Mouse (Mus musculus) forebrain, embryonic 15.5 days (tissue): ENCODE measurements around the gene Cpeb4. TPM values are rescaled to one million over a fixed set of nuclear protein-coding genes. Genes with fewer than 3 reads are reported as not detected.
"Not testable (repeated sequence)": the region's sequence is repeated elsewhere in the genome, so short reads cannot be mapped to it uniquely, and the experiment has no call there.

Experiments
- ATAC-seq: fragments of 200-750 bp; cut with Nextera tagmentation; replicated peaks from 2 replicates; pipeline ENCODE4 v1.8.0; 2017; ENCODE audit warnings: mild to moderate bottlenecking, moderate TSS enrichment, moderate library complexity
- H3K27ac ChIP-seq: fragments of 300-500 bp; sonication (generic); replicated peaks from 2 replicates; pipeline ENCODE4 v1.5.1; 2015; ENCODE audit warnings: mild to moderate bottlenecking, inconsistent platforms
- H3K27me3 ChIP-seq: fragments of 300-500 bp; sonication (generic); 2 replicates; pipeline ENCODE4 v1.6.1; 2015; ENCODE audit warnings: inconsistent platforms
- H3K36me3 ChIP-seq: fragments of 300-500 bp; sonication (generic); 2 replicates; pipeline ENCODE4 v1.6.1; 2015; ENCODE audit warnings: mild to moderate bottlenecking, inconsistent platforms
- H3K4me1 ChIP-seq: fragments of 300-500 bp; sonication (generic); 2 replicates; pipeline ENCODE4 v1.6.1; 2015; ENCODE audit warnings: inconsistent platforms
- H3K4me2 ChIP-seq: fragments of 300-500 bp; sonication (generic); replicated peaks from 2 replicates; pipeline ENCODE4 v1.6.1; 2015; ENCODE audit warnings: mild to moderate bottlenecking, inconsistent platforms
- H3K4me3 ChIP-seq: fragments of 300-500 bp; sonication (generic); 2 replicates; pipeline ENCODE4 v1.5.1; 2015; ENCODE audit warnings: mild to moderate bottlenecking, inconsistent platforms
- H3K9ac ChIP-seq: fragments of 300-500 bp; sonication (generic); replicated peaks from 2 replicates; pipeline ENCODE4 v1.6.1; 2015; ENCODE audit warnings: mild to moderate bottlenecking, inconsistent platforms
- H3K9me3 ChIP-seq: fragments of 300-500 bp; sonication (generic); 2 replicates; pipeline ENCODE4 v1.6.1; 2016; ENCODE audit warnings: inconsistent platforms
- WGBS: fragments of 180-500 bp; shearing (Covaris S2); methylation state at CpG from one replicate; pipeline ENCODE4 v1.1.7; 2015; ENCODE audit warnings: mixed read lengths; 5-methylcytosine and 5-hydroxymethylcytosine counted together
- polyA plus RNA-seq: library from polyadenylated mRNA; unstranded; fragments of >200 nt; fragmentation: Nextera tagmentation; extraction: Ambion mirVana; gene quantifications from 2 replicates; pipeline ENCODE4 v1.2.1, GENCODE M21; 2015

The Cpeb4 gene
- polyA plus RNA-seq, 1 experiment from 2014 or later, result 16.4 TPM

DNA sequence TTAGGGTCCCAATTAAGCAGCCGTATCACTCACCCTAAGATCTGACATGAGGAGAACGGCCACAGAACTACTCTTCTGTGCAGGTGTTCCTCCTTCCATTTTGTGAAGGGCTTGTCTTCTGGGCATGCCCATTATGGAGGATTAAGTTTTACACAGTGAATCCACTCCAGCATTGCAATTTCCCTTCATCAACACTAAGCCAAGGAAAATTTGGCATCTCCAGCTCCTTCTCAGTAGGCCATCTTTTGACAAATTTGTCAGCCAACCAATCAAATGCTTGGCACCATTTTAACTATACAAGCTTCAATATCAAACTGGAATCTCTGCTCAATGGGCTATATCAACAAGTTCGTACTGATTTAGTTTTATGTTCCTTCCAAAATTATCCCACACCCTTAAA lies 34.8 kb upstream of the Cpeb4 start:
- H3K9me3 ChIP-seq, result no peaks in the 10 kb centered on the region
- 59% methylated on average over 3 of the region's 3 CpGs for WGBS
- H3K27ac ChIP-seq, result no peak overlapping the region
- no peak overlapping the region for H3K9ac ChIP-seq
- H3K27me3 ChIP-seq, result no peaks in the 10 kb centered on the region
- ATAC-seq, result no peak
- no peak overlapping the region for H3K4me2 ChIP-seq
- H3K4me3 ChIP-seq, result no peak overlapping the region
- H3K36me3 ChIP-seq, result no peaks in the 10 kb centered on the region
- H3K4me1 ChIP-seq, result peaks cover 24% of the 10 kb centered on the region

- H3K4me1 ChIP-seq, result peaks cover 24% of the 10 kb centered on the region
- ATAC-seq, result no peak
- H3K9me3 ChIP-seq, result no peaks in the 10 kb centered on the region
- no peak overlapping the region for H3K9ac ChIP-seq
- WGBS, result 92% methylated on average over 4 of the region's 4 CpGs
- H3K27me3 ChIP-seq, result no peaks in the 10 kb centered on the region
- H3K4me3 ChIP-seq, result no peak overlapping the region
- H3K4me2 ChIP-seq, result no peak overlapping the region
- H3K36me3 ChIP-seq, result no peaks in the 10 kb centered on the region
- H3K27ac ChIP-seq, result no peak overlapping the region
Observed at GRCm38 (mm10) chr11:31837753-31838152, 34.3 kb upstream of the Cpeb4 start.

DNA sequence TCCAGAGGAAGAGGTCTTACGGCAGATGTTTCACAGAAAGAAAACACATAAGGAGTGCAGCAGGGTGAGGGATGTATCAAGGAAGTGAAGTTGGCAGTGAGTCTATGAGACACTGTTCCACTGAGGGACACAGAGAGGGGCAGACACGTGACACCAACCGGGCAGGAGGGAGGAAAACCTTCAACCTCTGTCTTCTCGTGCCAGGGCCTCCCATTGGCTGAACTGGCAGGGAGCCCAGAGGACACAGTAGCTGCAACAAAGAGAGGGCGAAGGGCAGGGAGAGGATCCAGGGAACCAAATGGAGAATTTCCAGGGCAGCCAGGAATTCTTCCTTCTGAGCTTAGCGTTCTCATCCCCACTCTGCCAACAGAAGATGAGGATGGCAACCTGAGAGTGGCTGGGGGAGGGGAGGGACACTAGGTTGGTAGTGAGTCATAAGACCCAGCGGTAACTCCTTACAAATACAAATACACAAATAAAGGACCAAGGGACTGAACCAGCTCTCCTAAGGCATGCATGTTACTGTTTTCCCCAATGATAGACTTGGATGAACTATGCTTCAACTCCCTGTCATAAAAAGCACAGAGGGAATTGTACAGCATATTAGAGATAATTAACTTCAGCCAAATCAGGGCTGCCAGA lies 33.4 kb upstream of the Cpeb4 start:
- 38% methylated on average over 7 of the region's 7 CpGs for WGBS
- Histone ChIP-seq H3K4me2 (no peak overlapping the region), H3K4me1 (peaks cover 24% of the 10 kb centered on the region), H3K27me3 (no peaks in the 10 kb centered on the region), H3K27ac (peak overlapping the region; percentile 54), H3K9me3 (no peaks in the 10 kb centered on the region), H3K4me3 (no peak overlapping the region), H3K9ac (no peak overlapping the region), H3K36me3 (no peaks in the 10 kb centered on the region)
- peak; percentile 59 for ATAC-seq

GRCm38 (mm10) chr11:31839084-31839460 lies 32.9 kb upstream of the Cpeb4 start:
- H3K4me1 ChIP-seq, result peaks cover 24% of the 10 kb centered on the region
- H3K36me3 ChIP-seq, result no peaks in the 10 kb centered on the region
- H3K9ac ChIP-seq, result no peak overlapping the region
- ATAC-seq, result no peak
- WGBS, result 23% methylated on average over 6 of the region's 6 CpGs
- H3K4me3 ChIP-seq, result no peak overlapping the region
- H3K9me3 ChIP-seq, result no peaks in the 10 kb centered on the region
- H3K4me2 ChIP-seq, result no peak overlapping the region
- H3K27me3 ChIP-seq, result no peaks in the 10 kb centered on the region
- H3K27ac ChIP-seq, result peak overlapping the region; percentile 54

DNA sequence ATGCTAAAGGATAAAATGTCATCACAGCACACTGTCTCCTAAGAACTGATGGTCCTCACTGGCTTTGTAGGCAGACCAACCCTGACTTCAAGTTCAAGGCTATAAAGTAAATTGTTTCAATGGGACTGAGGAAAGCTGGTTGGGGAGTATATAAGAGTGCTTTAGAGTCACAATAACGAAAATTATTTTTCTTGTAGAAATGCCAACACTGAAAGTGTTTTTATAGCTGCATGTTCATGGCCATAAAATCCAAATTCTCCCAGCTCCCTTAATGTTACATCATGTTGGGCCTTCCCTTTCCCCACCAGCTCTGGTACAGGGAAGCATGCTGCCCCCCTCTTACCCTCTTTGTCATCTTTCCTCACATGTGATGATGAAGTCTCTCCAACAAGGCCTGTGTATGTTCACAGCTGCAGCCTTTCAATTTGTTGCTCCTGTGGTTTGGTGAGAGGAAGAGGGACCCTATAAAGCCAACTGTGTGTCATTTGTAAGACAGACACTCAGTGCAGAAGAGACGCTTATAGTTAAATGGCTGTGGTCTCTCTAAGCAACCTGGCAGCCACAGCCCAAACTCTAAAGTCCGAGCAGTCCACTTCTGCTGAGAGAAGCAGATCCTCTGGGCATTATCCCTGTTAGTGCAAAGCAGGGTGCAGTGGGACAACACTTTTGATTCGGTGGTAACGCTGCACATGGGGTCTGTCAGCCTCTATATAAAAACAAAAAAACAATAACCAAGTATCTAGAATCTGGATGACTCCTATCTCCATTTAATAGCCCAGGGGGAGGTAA lies 29.6 kb upstream of the Cpeb4 start:
- Histone ChIP-seq H3K4me3 (no peak overlapping the region), H3K27me3 (no peaks in the 10 kb centered on the region), H3K9me3 (no peaks in the 10 kb centered on the region), H3K4me1 (peaks cover 31% of the 10 kb centered on the region), H3K27ac (no peak overlapping the region), H3K36me3 (no peaks in the 10 kb centered on the region), H3K9ac (no peak overlapping the region), H3K4me2 (no peak overlapping the region)
- 87% methylated on average over 5 of the region's 5 CpGs for WGBS
- no peak for ATAC-seq

DNA sequence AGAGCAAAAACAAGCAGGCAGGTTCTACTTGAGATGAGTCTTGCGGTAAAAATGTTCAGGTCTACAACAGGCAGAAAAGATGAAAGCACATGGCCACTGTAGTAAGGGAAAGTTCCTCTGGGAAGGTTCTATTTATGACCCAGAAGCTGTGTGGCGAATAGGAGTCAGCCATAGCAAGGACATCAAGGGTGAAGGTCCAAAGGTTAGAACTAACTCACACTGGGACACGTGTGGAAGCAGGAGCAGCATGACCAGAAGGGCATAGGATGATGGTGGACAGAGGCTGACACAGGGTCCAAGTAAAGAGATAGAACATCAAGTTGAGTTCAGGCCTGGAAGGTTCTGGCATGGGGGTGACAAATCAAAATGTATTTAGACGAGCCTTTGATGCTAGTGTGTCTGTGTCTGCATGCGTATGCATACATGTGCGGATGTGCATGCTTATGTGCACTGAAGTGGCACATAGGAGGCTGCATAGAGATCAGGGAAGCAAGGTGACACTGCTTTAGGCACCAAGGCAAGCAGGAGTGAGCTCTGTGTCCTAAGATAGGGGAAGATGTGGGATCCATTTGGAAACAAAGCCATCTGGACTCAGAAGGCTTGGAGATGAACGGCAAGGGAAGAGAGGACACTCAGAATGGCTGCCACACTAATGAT lies 28.7 kb upstream of the Cpeb4 start:
- Histone ChIP-seq H3K4me3 (no peak overlapping the region), H3K27ac (no peak overlapping the region), H3K9me3 (no peaks in the 10 kb centered on the region), H3K4me1 (peaks cover 28% of the 10 kb centered on the region), H3K4me2 (no peak overlapping the region), H3K36me3 (no peaks in the 10 kb centered on the region), H3K9ac (no peak overlapping the region), H3K27me3 (no peaks in the 10 kb centered on the region)
- ATAC-seq, result no peak
- 89% methylated on average over 7 of the region's 7 CpGs for WGBS

DNA sequence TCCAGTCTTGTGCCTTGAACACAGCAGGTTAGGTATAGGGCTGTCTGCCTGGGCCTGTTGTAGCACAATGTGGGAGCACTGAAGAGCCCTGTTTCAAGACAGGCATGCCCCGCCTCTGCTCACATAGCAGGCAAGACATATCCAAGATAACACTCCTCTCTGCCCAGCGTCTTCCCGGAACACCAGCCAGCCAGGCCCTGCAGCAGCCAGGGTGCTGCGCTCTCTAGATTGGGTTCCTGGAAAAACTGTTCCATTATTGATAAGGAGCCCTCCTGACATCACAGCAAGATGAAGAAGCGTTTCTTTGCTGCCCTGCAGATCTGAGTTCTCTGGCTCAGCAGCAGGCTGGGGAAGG lies 28.2 kb upstream of the Cpeb4 start:
- ATAC-seq, result no peak
- no peaks in the 10 kb centered on the region for H3K36me3 ChIP-seq
- 85% methylated on average over 5 of the region's 5 CpGs for WGBS
- no peaks in the 10 kb centered on the region for H3K27me3 ChIP-seq
- no peaks in the 10 kb centered on the region for H3K9me3 ChIP-seq
- no peak overlapping the region for H3K4me2 ChIP-seq
- no peak overlapping the region for H3K27ac ChIP-seq
- no peak overlapping the region for H3K4me3 ChIP-seq
- no peak overlapping the region for H3K9ac ChIP-seq
- H3K4me1 ChIP-seq, result peaks cover 23% of the 10 kb centered on the region

DNA sequence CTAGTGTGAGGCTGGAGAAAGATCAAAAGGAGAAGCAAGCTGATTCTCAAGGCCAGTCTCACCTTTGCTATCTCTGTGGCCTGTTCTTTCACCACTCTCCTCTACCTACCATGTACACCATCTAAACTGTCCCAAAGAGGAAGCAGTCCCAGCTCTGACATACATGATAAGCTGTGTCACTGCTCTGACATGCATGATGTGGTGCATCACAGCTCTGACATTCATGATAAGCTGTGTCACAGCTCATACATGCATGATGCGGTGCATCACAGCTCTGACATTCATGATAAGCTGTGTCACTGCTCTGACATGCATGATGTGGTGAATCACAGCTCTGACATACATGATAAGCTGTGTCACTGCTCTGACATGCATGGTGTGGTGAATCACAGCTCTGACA lies 26.9 kb upstream of the Cpeb4 start:
- not testable (repeated sequence) for H3K4me3 ChIP-seq, H3K27me3 ChIP-seq, H3K9me3 ChIP-seq, H3K27ac ChIP-seq, H3K9ac ChIP-seq, H3K36me3 ChIP-seq, H3K4me2 ChIP-seq, ATAC-seq
- 98% methylated on average over 1 of the region's 1 CpGs for WGBS
- peaks cover 14% of the 10 kb centered on the region for H3K4me1 ChIP-seq

DNA sequence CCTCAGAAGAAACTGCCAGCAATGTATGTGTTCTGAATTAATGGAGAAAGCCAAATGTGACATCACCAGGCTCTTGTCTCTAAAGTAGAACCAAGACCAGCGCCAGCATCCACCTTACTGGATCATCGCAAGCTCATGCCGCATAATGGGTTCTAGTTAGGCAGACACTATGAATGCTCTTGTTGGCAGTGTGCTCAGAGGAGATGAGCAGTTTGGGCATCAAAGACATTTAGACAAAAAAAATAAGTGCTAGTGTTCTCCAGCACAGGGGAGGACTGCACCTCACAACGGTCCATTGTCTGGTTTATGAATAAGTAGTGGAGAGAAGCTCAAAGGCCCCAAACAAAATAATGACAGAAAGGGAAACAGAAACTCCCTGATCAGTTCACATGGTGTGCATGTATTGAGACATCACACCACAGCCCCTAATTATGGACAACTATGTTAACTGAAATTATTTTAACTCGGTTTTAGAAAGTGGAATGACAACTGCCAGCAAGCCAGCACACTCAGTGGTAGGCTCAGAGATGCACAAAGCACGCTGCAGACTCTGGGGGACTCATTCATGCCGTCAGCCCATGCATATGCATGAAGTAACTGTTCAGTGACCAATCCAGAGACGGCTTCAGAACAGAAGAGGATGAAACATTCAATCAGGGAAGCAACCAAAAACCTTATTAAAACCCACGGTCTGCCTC lies 25.1 kb upstream of the Cpeb4 start:
- WGBS, result 10% methylated on average over 9 of the region's 9 CpGs
- H3K9ac ChIP-seq, result no peak overlapping the region
- H3K4me2 ChIP-seq, result no peak overlapping the region
- no peaks in the 10 kb centered on the region for H3K36me3 ChIP-seq
- peak overlapping the region; percentile 72 for H3K27ac ChIP-seq
- peak; percentile 97 for ATAC-seq
- no peaks in the 10 kb centered on the region for H3K9me3 ChIP-seq
- H3K4me1 ChIP-seq, result peaks cover 14% of the 10 kb centered on the region
- no peaks in the 10 kb centered on the region for H3K27me3 ChIP-seq
- no peak overlapping the region for H3K4me3 ChIP-seq

DNA sequence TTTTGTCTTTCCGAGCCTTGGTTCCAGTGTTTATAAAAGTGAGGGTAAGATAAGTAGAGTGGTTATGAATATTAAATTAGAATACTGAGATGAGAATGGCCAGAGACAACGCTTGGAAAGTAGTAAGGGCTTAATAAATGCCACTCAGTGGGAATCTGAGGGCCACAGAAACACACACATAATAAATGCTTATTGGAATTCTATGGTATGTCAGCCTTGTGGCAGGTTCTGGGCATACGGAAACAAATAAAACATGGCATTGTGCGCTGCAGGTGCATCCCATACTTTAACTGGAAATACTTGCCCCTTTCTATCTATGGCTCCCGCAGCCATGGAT lies 24.6 kb upstream of the Cpeb4 start:
- Histone ChIP-seq H3K27me3 (no peaks in the 10 kb centered on the region), H3K4me2 (no peak overlapping the region), H3K9me3 (no peaks in the 10 kb centered on the region), H3K4me3 (no peak overlapping the region), H3K4me1 (peaks cover 14% of the 10 kb centered on the region), H3K9ac (no peak overlapping the region), H3K36me3 (no peaks in the 10 kb centered on the region), H3K27ac (peak overlapping the region; percentile 72)
- ATAC-seq, result peak; percentile 17
- WGBS, result 31% methylated on average over 5 of the region's 5 CpGs

DNA sequence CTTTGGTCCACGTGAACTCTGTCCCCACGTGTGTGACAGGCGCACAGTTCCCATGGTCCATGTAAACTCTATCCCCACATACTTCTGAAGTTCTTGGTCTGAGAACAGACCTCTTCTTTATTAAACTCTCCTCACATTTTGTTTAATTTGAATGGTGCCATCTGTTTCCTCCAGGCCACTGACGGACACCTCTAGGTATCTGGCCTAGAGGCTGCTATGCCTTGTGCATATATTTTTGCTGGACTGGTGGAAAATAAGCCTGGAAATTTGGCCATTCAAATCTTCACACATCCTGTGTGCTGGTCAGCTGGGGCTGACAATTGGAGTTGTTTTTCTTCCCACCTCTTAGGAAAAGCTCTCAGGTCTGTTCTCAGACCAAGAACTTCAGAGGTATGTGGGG lies 23.3 kb upstream of the Cpeb4 start:
- H3K9ac ChIP-seq, result no peak overlapping the region
- no peaks in the 10 kb centered on the region for H3K9me3 ChIP-seq
- no peak overlapping the region for H3K4me3 ChIP-seq
- no peak overlapping the region for H3K27ac ChIP-seq
- H3K4me2 ChIP-seq, result no peak overlapping the region
- peaks cover 14% of the 10 kb centered on the region for H3K4me1 ChIP-seq
- ATAC-seq, result no peak
- no peaks in the 10 kb centered on the region for H3K36me3 ChIP-seq
- H3K27me3 ChIP-seq, result no peaks in the 10 kb centered on the region
- WGBS, result 84% methylated on average over 4 of the region's 4 CpGs

GRCm38 (mm10) chr11:31850156-31850775 lies 21.7 kb upstream of the Cpeb4 start:
- 83% methylated on average over 3 of the region's 3 CpGs for WGBS
- H3K4me1 ChIP-seq, result peaks cover 17% of the 10 kb centered on the region
- H3K4me2 ChIP-seq, result no peak overlapping the region
- no peak for ATAC-seq
- H3K27me3 ChIP-seq, result no peaks in the 10 kb centered on the region
- no peaks in the 10 kb centered on the region for H3K36me3 ChIP-seq
- no peak overlapping the region for H3K27ac ChIP-seq
- H3K4me3 ChIP-seq, result no peak overlapping the region
- H3K9me3 ChIP-seq, result no peaks in the 10 kb centered on the region
- no peak overlapping the region for H3K9ac ChIP-seq
